Mouse (Mus musculus) liver, postnatal 0 days (tissue): ENCODE data around the gene Tbccd1.

Source experiments
- CTCF ChIP-seq: sonication (generic); IDR thresholded peaks from 2 replicates; pipeline ENCODE4 v1.5.1; 2016; ENCODE audit warnings: antibody characterized with exemption, low read depth
- EP300 ChIP-seq: IDR thresholded peaks from 2 replicates; pipeline ENCODE4 v1.6.1; 2016; ENCODE audit warnings: antibody characterized with exemption, low read depth, mild to moderate bottlenecking

- TF ChIP-seq CTCF (no peak), EP300 (no peak)
These were observed 54.7 kb downstream of the Tbccd1 start for GRCm38 (mm10) chr16:22802786-22803185.
